Mouse (Mus musculus) bone marrow macrophage, adult 2 months (primary cell): ENCODE results near the gene Spns1.

Source experiments
- CTCF ChIP-seq: IDR thresholded peaks from 2 replicates; pipeline ENCODE4 v1.5.1; 2012; ENCODE audit warnings: low read depth, mild to moderate bottlenecking, low read length, moderate library complexity
- POLR2A ChIP-seq: IDR thresholded peaks from 2 replicates; pipeline ENCODE4 v1.6.1; 2012; ENCODE audit warnings: mild to moderate bottlenecking, low read depth, low read length, borderline replicate concordance

DNA sequence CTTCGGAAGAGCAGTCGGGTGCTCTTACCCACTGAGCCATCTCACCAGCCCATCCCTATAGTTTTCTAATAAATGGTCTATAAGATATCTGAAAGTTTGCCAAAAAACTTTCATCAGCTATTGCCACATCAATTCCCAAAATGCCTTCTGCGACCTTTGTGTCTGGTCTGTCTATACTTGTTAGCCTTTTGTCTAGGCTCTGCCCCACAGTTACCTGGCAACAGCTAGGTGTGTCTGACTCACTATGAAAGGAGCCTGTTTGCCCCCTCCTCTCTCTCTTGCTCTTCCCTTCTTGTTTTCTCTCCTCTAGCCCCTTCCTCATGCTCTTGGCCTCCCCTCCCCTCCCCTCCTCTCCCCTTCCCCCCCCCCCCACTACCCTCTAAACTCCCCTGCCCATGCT lies 31.7 kb downstream of the Spns1 start:
- TF ChIP-seq CTCF (no peak), POLR2A (no peak)
